Mouse (Mus musculus) 416B (cell line): ENCODE measurements at regions not wholly inside any gene's neighbourhood (a gene's known extent, or its start where the extent isn't known, plus 50 kb on each side); places are given as distances from the start of the nearest gene placed in this dataset.

Experiments used
- DNase-seq: peaks from one replicate; pipeline ENCODE4 v3.0.0; 2011; ENCODE audit warnings: low read depth

GRCm38 (mm10) chr9:77845664-77846290, 71.4 kb upstream of the Elovl5 start:
- no peak for DNase-seq

GRCm38 (mm10) chr9:77848580-77848979, 68.6 kb upstream of the Elovl5 start:
- DNase-seq, result no peak

- DNase-seq, result no peak
These were observed 67.8 kb upstream of the Elovl5 start for GRCm38 (mm10) chr9:77849343-77849742.

GRCm38 (mm10) chr9:77851336-77851735, 65.8 kb upstream of the Elovl5 start:
- no peak for DNase-seq

- no peak for DNase-seq
These were observed 59.8 kb upstream of the Elovl5 start for GRCm38 (mm10) chr9:77857091-77858058.

GRCm38 (mm10) chr9:77858127-77858794, 58.9 kb upstream of the Elovl5 start:
- DNase-seq, result peak; percentile 55
